Mouse (Mus musculus): ENCODE data around the gene Nr1i3. TPM values are rescaled to one million over a fixed set of nuclear protein-coding genes. Genes with fewer than 3 reads are reported as not detected.

The Nr1i3 gene
- polyA plus RNA-seq, 1 experiment: not detected

DNA sequence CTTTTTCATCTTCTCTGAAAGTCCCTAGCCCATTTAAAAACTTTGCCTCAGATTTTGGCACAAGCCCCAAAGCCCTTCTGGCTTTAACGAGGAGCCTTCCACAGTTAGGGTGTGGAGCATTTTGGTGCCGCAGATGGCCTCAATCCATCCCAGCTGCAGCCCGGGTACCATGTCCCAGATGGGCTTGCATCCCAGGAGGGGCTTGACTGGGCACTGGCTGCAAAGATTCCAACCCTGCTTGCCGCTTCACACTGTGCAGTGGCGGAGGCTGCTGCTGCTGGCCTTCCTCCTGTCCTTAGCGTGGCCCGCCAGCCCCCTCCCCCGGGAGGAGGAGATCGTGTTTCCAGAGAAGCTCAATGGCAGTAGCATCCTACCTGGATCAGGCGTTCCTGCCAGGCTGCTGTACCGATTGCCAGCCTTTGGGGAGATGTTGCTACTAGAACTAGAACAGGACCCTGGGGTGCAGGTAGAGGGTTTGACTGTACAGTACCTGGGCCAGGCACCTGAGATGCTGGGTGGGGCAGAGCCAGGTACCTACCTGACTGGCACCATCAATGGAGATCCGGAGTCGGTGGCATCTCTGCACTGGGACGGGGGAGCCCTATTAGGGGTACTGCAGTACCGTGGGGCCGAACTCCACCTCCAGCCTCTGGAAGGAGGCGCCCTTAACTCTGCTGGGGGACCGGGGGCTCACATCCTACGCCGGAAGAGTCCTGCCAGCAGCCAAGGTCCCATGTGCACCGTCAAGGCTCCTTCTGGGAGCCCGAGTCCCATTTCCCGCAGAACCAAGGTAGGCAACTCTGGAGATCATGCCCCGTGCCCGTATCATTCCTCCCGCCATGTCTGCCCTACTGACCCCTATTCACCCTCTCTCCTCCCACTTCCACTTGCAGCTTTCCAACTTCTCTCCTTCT is 37.2 kb downstream of the Nr1i3 start, which contains the start of gene Ndufs2:
TSS of gene Ndufs2 (minus strand) at position 709 of the 914 bp plus-strand sequence.
- 69% methylated on average over 26 of the region's 26 CpGs for WGBS
- DNase-seq (ENCODE audit: low read depth in 1 of 2, low spot score in 2 of 2): no peak
- Histone ChIP-seq H3K27me3 (ENCODE audit: control insufficient read depth, insufficient read depth, low read length) (0 out of 2 replicates have a peak, but pooled peaks cover 1% of the 10 kb centered on the region), H3K4me3 (ENCODE audit: extremely low read depth, insufficient read depth, insufficient read length) (no peak within 1 kb of the TSS), H3K4me1 (ENCODE audit: control insufficient read depth, insufficient read depth, insufficient read length) (peaks cover 4% of the 10 kb centered on the region; the same call in 1 of the 2 replicates), H3K27ac (ENCODE audit: insufficient read depth, low read length) (no peak within 1 kb of the TSS), H3K36me3 (ENCODE audit: control insufficient read depth, insufficient read depth, low read length) (no peaks in the 10 kb centered on the region)
- TF ChIP-seq POLR2A (IDR thresholded peaks at IDR 0.05; ENCODE audit: low read depth, low read length): no peak
- TF ChIP-seq CTCF (IDR thresholded peaks at IDR 0.05; ENCODE audit: extremely low read depth, insufficient read depth, insufficient read length, insufficient replicate concordance): no peak

DNA sequence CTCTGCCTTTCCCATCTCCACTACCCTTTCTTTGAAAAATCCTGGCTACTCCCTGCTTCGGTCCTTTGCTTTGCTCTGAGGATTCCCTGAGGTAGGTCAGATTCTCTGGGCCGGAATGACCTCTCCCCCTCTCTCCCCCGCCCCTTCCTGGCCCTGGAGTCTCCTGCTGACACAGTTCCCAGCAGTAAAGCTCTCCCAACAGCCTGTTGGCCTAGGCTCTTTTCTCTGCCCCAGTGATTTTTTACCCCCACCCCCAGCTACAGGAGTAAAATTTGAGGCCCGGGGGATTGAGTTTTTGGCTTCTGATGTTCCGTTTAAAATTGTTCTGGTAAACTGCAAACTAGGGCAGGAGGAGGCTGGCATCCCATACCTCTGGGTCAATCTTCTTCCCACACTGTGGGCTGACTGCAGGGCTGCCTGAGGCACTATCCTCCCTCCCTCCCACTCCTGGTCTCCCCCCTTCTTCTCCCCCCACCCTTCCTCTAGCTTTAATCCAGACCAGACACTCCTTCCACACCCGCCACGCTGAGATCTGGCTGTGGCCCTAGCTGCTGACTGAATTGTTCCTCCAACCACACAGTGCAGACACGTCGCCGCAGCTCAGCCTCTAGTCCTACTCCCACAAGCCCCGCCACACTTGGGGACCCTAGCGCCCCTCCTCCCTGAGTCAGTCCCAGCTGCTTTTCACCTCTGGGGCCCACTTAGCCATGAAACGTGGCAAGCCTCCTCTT is 38.0 kb downstream of the Nr1i3 start:
- DNase-seq (ENCODE audit: low read depth in 1 of 2, low spot score in 2 of 2): no peak
- no peak for TF ChIP-seq CTCF (IDR thresholded peaks at IDR 0.05; ENCODE audit: extremely low read depth, insufficient read depth, insufficient read length, insufficient replicate concordance)
- no peak for TF ChIP-seq POLR2A (IDR thresholded peaks at IDR 0.05; ENCODE audit: low read depth, low read length)
- Histone ChIP-seq H3K27ac (ENCODE audit: insufficient read depth, low read length) (no peak overlapping the region), H3K36me3 (ENCODE audit: control insufficient read depth, insufficient read depth, low read length) (no peaks in the 10 kb centered on the region), H3K4me1 (ENCODE audit: control insufficient read depth, insufficient read depth, insufficient read length) (no peaks in the 10 kb centered on the region), H3K27me3 (ENCODE audit: control insufficient read depth, insufficient read depth, low read length) (0 out of 2 replicates have a peak, but pooled peaks cover 1% of the 10 kb centered on the region), H3K4me3 (ENCODE audit: extremely low read depth, insufficient read depth, insufficient read length) (no peak overlapping the region)
- WGBS: 36% methylated on average over 13 of the region's 13 CpGs

- TF ChIP-seq CTCF (IDR thresholded peaks at IDR 0.05; ENCODE audit: extremely low read depth, insufficient read depth, insufficient read length, insufficient replicate concordance) (no peak), POLR2A (IDR thresholded peaks at IDR 0.05; ENCODE audit: low read depth, low read length) (no peak)
- 87% methylated on average over 17 of the region's 17 CpGs for WGBS
- DNase-seq (ENCODE audit: low read depth in 1 of 2, low spot score in 2 of 2): no peak
- no peaks in the 10 kb centered on the region for H3K36me3 ChIP-seq (ENCODE audit: control insufficient read depth, insufficient read depth, low read length)
- no peak overlapping the region for H3K27ac ChIP-seq (ENCODE audit: insufficient read depth, low read length)
- H3K4me3 ChIP-seq (ENCODE audit: extremely low read depth, insufficient read depth, insufficient read length): no peak overlapping the region
- 0 out of 2 replicates have a peak, but pooled peaks cover 1% of the 10 kb centered on the region for H3K27me3 ChIP-seq (ENCODE audit: control insufficient read depth, insufficient read depth, low read length)
- no peaks in the 10 kb centered on the region for H3K4me1 ChIP-seq (ENCODE audit: control insufficient read depth, insufficient read depth, insufficient read length)
Measured at GRCm38 (mm10) chr1:171252415-171252814, 38.6 kb downstream of the Nr1i3 start.

DNA sequence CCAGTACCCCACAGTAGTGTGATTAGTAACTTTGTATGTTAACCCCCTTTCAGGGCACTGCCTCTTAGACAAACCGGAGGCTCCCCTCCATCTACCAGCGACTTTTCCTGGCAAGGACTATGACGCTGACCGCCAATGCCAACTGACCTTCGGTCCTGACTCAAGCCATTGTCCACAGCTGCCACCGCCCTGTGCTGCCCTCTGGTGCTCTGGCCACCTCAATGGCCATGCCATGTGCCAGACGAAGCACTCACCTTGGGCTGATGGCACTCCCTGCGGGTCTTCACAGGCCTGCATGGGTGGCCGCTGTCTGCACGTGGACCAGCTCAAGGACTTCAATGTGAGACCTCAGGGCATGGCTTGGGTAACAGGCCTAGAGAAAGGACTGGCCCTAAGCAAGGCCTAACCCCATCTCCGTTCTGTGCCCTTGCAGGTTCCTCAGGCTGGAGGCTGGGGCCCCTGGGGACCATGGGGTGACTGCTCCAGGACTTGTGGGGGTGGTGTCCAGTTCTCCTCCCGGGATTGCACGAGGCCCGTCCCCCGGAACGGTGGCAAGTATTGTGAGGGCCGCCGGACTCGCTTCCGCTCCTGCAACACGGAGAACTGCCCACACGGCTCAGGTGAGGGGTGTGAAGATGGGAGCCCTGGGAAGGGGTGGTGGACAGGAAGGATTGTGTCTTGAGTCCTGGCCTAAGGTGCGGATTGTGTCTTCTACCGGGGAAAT is 42.5 kb downstream of the Nr1i3 start:
- Histone ChIP-seq H3K27me3 (ENCODE audit: control insufficient read depth, insufficient read depth, low read length) (0 out of 2 replicates have a peak, but pooled peaks cover 2% of the 10 kb centered on the region), H3K4me3 (ENCODE audit: extremely low read depth, insufficient read depth, insufficient read length) (no peak overlapping the region), H3K27ac (ENCODE audit: insufficient read depth, low read length) (no peak overlapping the region), H3K4me1 (ENCODE audit: control insufficient read depth, insufficient read depth, insufficient read length) (no peaks in the 10 kb centered on the region), H3K36me3 (ENCODE audit: control insufficient read depth, insufficient read depth, low read length) (no peaks in the 10 kb centered on the region)
- DNase-seq (ENCODE audit: low read depth in 1 of 2, low spot score in 2 of 2): no peak
- TF ChIP-seq POLR2A (IDR thresholded peaks at IDR 0.05; ENCODE audit: low read depth, low read length) (no peak), CTCF (IDR thresholded peaks at IDR 0.05; ENCODE audit: extremely low read depth, insufficient read depth, insufficient read length, insufficient replicate concordance) (no peak)
- 92% methylated on average over 24 of the region's 24 CpGs for WGBS

- TF ChIP-seq CTCF (IDR thresholded peaks at IDR 0.05; ENCODE audit: extremely low read depth, insufficient read depth, insufficient read length, insufficient replicate concordance) (peak; percentile 59; the same call in 1 of the 2 replicates), POLR2A (IDR thresholded peaks at IDR 0.05; ENCODE audit: low read depth, low read length) (no peak)
- Histone ChIP-seq H3K27ac (ENCODE audit: insufficient read depth, low read length) (no peak overlapping the region), H3K36me3 (ENCODE audit: control insufficient read depth, insufficient read depth, low read length) (no peaks in the 10 kb centered on the region), H3K4me3 (ENCODE audit: extremely low read depth, insufficient read depth, insufficient read length) (no peak overlapping the region), H3K27me3 (ENCODE audit: control insufficient read depth, insufficient read depth, low read length) (0 out of 2 replicates have a peak, but pooled peaks cover 2% of the 10 kb centered on the region), H3K4me1 (ENCODE audit: control insufficient read depth, insufficient read depth, insufficient read length) (no peaks in the 10 kb centered on the region)
- DNase-seq (ENCODE audit: low read depth in 1 of 2, low spot score in 2 of 2): peak in 1 of 2 experiments; percentile 55
- WGBS: 66% methylated on average over 15 of the region's 15 CpGs
Measured at GRCm38 (mm10) chr1:171256937-171257548, 43.3 kb downstream of the Nr1i3 start.

DNA sequence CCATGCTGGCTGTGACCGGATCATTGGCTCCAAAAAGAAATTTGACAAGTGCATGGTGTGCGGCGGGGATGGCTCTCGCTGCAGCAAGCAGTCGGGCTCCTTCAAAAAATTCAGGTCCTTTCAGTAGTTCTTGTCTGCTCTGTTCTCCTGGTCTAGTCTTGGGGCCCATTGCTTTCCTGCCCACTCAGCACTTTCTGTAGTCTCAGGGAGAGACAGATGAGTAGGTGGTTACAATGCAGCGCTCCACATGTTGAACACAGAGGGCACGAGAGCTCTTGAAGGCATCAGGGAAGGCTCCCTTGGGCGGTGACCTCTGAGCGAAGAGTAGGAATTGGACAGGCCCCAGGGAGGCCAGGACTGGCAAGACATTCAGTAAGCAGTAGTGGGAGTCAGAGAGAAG is 44.0 kb downstream of the Nr1i3 start:
- DNase-seq (ENCODE audit: low read depth in 1 of 2, low spot score in 2 of 2): no peak
- Histone ChIP-seq H3K4me3 (ENCODE audit: extremely low read depth, insufficient read depth, insufficient read length) (no peak overlapping the region), H3K4me1 (ENCODE audit: control insufficient read depth, insufficient read depth, insufficient read length) (no peaks in the 10 kb centered on the region), H3K27me3 (ENCODE audit: control insufficient read depth, insufficient read depth, low read length) (0 out of 2 replicates have a peak, but pooled peaks cover 2% of the 10 kb centered on the region), H3K27ac (ENCODE audit: insufficient read depth, low read length) (no peak overlapping the region), H3K36me3 (ENCODE audit: control insufficient read depth, insufficient read depth, low read length) (no peaks in the 10 kb centered on the region)
- TF ChIP-seq POLR2A (IDR thresholded peaks at IDR 0.05; ENCODE audit: low read depth, low read length): no peak
- no peak for TF ChIP-seq CTCF (IDR thresholded peaks at IDR 0.05; ENCODE audit: extremely low read depth, insufficient read depth, insufficient read length, insufficient replicate concordance)
- 89% methylated on average over 9 of the region's 9 CpGs for WGBS
